Mouse (Mus musculus) CH12F3 (cell line): ENCODE results near the gene Gm21822.
"Not testable (repeated sequence)": the region's sequence is repeated elsewhere in the genome, so short reads cannot be mapped to it uniquely, and the experiment has no call there.

Experiments used
- in situ Hi-C: fragments of 300-500 bp; cut with MboI; formaldehyde crosslinking; loops from 2 replicates; pipeline ENCODE4 v1.14.3; 2020; ENCODE audit warnings: low sequenced_read_pairs

The Gm21822 gene

DNA sequence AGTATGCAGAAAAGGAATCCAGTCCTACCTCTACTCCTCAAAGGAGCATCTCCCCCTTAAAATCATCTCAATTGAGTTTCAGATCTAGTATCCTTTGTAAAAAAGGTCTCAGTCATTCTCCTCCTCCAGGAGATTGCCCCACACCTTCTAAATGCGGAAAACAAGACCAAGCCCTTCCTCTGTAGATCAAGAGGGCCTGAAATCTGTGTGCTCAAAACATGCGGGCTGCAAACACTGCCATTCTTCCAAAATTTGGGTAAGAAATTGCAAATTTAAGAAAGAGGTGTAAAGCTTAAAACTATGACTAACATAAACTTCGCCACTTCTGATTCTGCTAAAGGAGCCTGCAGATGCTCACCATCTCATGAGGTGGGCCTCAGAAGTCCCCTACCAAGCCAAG lies at the start of gene Gm21822:
Gene Gm21822 (plus strand): TSS at position 301 of the 400 bp plus-strand sequence.
- in situ Hi-C loops = not testable (repeated sequence)
